Mouse (Mus musculus) neutrophil, adult 65 days (primary cell): Measurements from ENCODE around the gene Tprkb. TPM values are rescaled to one million over a fixed set of nuclear protein-coding genes. Genes with fewer than 3 reads are reported as not detected.

Experiments used
- total RNA-seq: library from RNA; stranded (reverse); gene quantifications from 2 replicates; pipeline ENCODE4 v1.2.4, GENCODE M21; 2023

Tprkb gene
- 6.8 TPM in 2 replicates for total RNA-seq

GRCm38 (mm10) chr6:85911587-85911986 lies at the start of gene Tprkb:
Gene Tprkb, plus strand, starts transcription at chr6:85911865.

GRCm38 (mm10) chr6:85869006-85869405 lies 42.7 kb upstream of the Tprkb start, which contains the start of gene Nat8f2:
Gene Nat8f2, minus strand, starts transcription at chr6:85869158.

GRCm38 (mm10) chr6:85904642-85905061 lies 7.0 kb upstream of the Tprkb start, which contains the start of gene Nat8f4:
Gene Nat8f4, minus strand, starts transcription at chr6:85904884.

GRCm38 (mm10) chr6:85915539-85916513 lies 4.2 kb downstream of the Tprkb start, which contains the start of gene Nat8f1:
Gene Nat8f1, minus strand, starts transcription at chr6:85915687.

GRCm38 (mm10) chr6:85961101-85962091 lies 49.7 kb downstream of the Tprkb start, which contains the start of gene Dusp11:
Gene Dusp11, minus strand, starts transcription at chr6:85961667.

Other genes starting within 250 kb of the Tprkb start
- gene Nat8f7, start 198.7 kb upstream of the Tprkb start, total RNA-seq = not detected in 2 replicates
- gene Nat8f3, start 146.1 kb upstream of the Tprkb start, total RNA-seq = not detected in 2 replicates
- gene Nat8f6, start 90.9 kb upstream of the Tprkb start, total RNA-seq = not detected in 2 replicates
- not detected in 2 replicates for gene Nat8f5, start 90.9 kb upstream of the Tprkb start, total RNA-seq
- not detected in 2 replicates for gene Nat8, start 79.8 kb upstream of the Tprkb start, total RNA-seq
- not detected in 2 replicates for gene Nat8f2, start 42.7 kb upstream of the Tprkb start, total RNA-seq
- 0.32 and 0.59 TPM in 2 replicates for gene Nat8f4, start 7.0 kb upstream of the Tprkb start, total RNA-seq
- 0.93 and 1.7 TPM in 2 replicates for gene Nat8f1, start 3.8 kb downstream of the Tprkb start, total RNA-seq
- gene Dusp11, start 49.8 kb downstream of the Tprkb start, total RNA-seq = 148 and 168 TPM in 2 replicates
- gene Figla, start 104.3 kb downstream of the Tprkb start, total RNA-seq = not detected in 2 replicates
- gene Add2, start 116.8 kb downstream of the Tprkb start, total RNA-seq = 1.2 and 2.7 TPM in 2 replicates